Mouse (Mus musculus): ENCODE measurements around the gene Pla2g1b. TPM values are rescaled to one million over a fixed set of nuclear protein-coding genes. Genes with fewer than 3 reads are reported as not detected.
"Not testable (repeated sequence)": the region's sequence is repeated elsewhere in the genome, so short reads cannot be mapped to it uniquely, and the experiment has no call there.

The Pla2g1b gene
- polyA plus RNA-seq, 1 experiment, result not detected

GRCm38 (mm10) chr5:115503035-115503434 is 37.0 kb downstream of the Pla2g1b start:
- no peak for TF ChIP-seq FLI1 (IDR thresholded peaks at IDR 0.05; ENCODE audit: low read length)
- TF ChIP-seq GATA1 (IDR thresholded peaks at IDR 0.05; ENCODE audit: borderline replicate concordance, low read length), result no peak

GRCm38 (mm10) chr5:115505617-115506016 is 39.6 kb downstream of the Pla2g1b start:
- H3K36me3 ChIP-seq (replicated peaks; ENCODE audit: low read length); H3K9me3 ChIP-seq; H3K27me3 ChIP-seq (replicated peaks); H3K4me3 ChIP-seq (replicated peaks): not testable (repeated sequence)
- H3K4me1 ChIP-seq, result peaks cover 48% of the 10 kb centered on the region

More at GRCm38 (mm10) chr5:115503035-115503434, 37.0 kb downstream of the Pla2g1b start:
- Histone ChIP-seq H3K27me3 (replicated peaks) (peaks cover 10% of the 10 kb centered on the region), H3K36me3 (replicated peaks; ENCODE audit: low read length) (no peaks in the 10 kb centered on the region), H3K9me3 (peaks cover 6% of the 10 kb centered on the region), H3K4me1 (peaks cover 28% of the 10 kb centered on the region), H3K4me3 (replicated peaks) (no peak overlapping the region)

GRCm38 (mm10) chr5:115506454-115507201 is 40.6 kb downstream of the Pla2g1b start, which contains the start of gene Pxn:
TSS of gene Pxn (plus strand) at chr5:115506676.
- Histone ChIP-seq H3K36me3 (replicated peaks; ENCODE audit: low read length) (peaks cover 5% of the 10 kb centered on the region), H3K27me3 (replicated peaks) (peaks cover 8% of the 10 kb centered on the region), H3K4me3 (replicated peaks) (peak within 1 kb of the TSS; percentile 99), H3K9me3 (peaks cover 6% of the 10 kb centered on the region), H3K4me1 (peaks cover 56% of the 10 kb centered on the region)
- TF ChIP-seq GATA1 (IDR thresholded peaks at IDR 0.05; ENCODE audit: borderline replicate concordance, low read length) (no peak), FLI1 (IDR thresholded peaks at IDR 0.05; ENCODE audit: low read length) (no peak)

- TF ChIP-seq FLI1 (IDR thresholded peaks at IDR 0.05; ENCODE audit: low read length), result no peak
- no peak for TF ChIP-seq GATA1 (IDR thresholded peaks at IDR 0.05; ENCODE audit: borderline replicate concordance, low read length)
- Histone ChIP-seq H3K9me3 (peaks cover 6% of the 10 kb centered on the region), H3K4me3 (replicated peaks) (peak overlapping the region; percentile 99), H3K4me1 (peaks cover 62% of the 10 kb centered on the region), H3K36me3 (replicated peaks; ENCODE audit: low read length) (peaks cover 12% of the 10 kb centered on the region), H3K27me3 (replicated peaks) (peaks cover 4% of the 10 kb centered on the region)
Observed at GRCm38 (mm10) chr5:115507267-115507980, 41.4 kb downstream of the Pla2g1b start.

GRCm38 (mm10) chr5:115507981-115508858 is 42.2 kb downstream of the Pla2g1b start:
- Histone ChIP-seq H3K4me1 (peaks cover 63% of the 10 kb centered on the region), H3K4me3 (replicated peaks) (peak overlapping the region; percentile 99)
- TF ChIP-seq FLI1 (IDR thresholded peaks at IDR 0.05; ENCODE audit: low read length), result no peak
- no peak for TF ChIP-seq GATA1 (IDR thresholded peaks at IDR 0.05; ENCODE audit: borderline replicate concordance, low read length)

GRCm38 (mm10) chr5:115508859-115509147 is 42.7 kb downstream of the Pla2g1b start:
- H3K9me3 ChIP-seq, result peaks cover 6% of the 10 kb centered on the region
- peak overlapping the region; percentile 99 for H3K4me3 ChIP-seq (replicated peaks)
- H3K4me1 ChIP-seq, result peaks cover 68% of the 10 kb centered on the region
- peaks cover 24% of the 10 kb centered on the region for H3K36me3 ChIP-seq (replicated peaks; ENCODE audit: low read length)
- H3K27me3 ChIP-seq (replicated peaks), result no peaks in the 10 kb centered on the region
- no peak for TF ChIP-seq FLI1 (IDR thresholded peaks at IDR 0.05; ENCODE audit: low read length)
- TF ChIP-seq GATA1 (IDR thresholded peaks at IDR 0.05; ENCODE audit: borderline replicate concordance, low read length), result no peak

More at GRCm38 (mm10) chr5:115507981-115508858, 42.2 kb downstream of the Pla2g1b start:
- H3K9me3 ChIP-seq, result peaks cover 6% of the 10 kb centered on the region
- peaks cover 2% of the 10 kb centered on the region for H3K27me3 ChIP-seq (replicated peaks)
- peaks cover 18% of the 10 kb centered on the region for H3K36me3 ChIP-seq (replicated peaks; ENCODE audit: low read length)

- Histone ChIP-seq H3K36me3 (replicated peaks; ENCODE audit: low read length) (peaks cover 28% of the 10 kb centered on the region), H3K4me3 (replicated peaks) (peak overlapping the region; percentile 99), H3K4me1 (peaks cover 73% of the 10 kb centered on the region), H3K9me3 (peaks cover 4% of the 10 kb centered on the region), H3K27me3 (replicated peaks) (no peaks in the 10 kb centered on the region)
- TF ChIP-seq GATA1 (IDR thresholded peaks at IDR 0.05; ENCODE audit: borderline replicate concordance, low read length) (no peak), FLI1 (IDR thresholded peaks at IDR 0.05; ENCODE audit: low read length) (no peak)
Observed at GRCm38 (mm10) chr5:115509321-115509761, 43.3 kb downstream of the Pla2g1b start.

- peaks cover 28% of the 10 kb centered on the region for H3K36me3 ChIP-seq (replicated peaks; ENCODE audit: low read length)
- H3K9me3 ChIP-seq, result no peaks in the 10 kb centered on the region
- peaks cover 80% of the 10 kb centered on the region for H3K4me1 ChIP-seq
- H3K27me3 ChIP-seq (replicated peaks), result no peaks in the 10 kb centered on the region
- H3K4me3 ChIP-seq (replicated peaks), result peak overlapping the region; percentile 99
- TF ChIP-seq FLI1 (IDR thresholded peaks at IDR 0.05; ENCODE audit: low read length), result no peak
Observed at GRCm38 (mm10) chr5:115509790-115510689, 44.0 kb downstream of the Pla2g1b start.

GRCm38 (mm10) chr5:115512375-115512774 is 46.3 kb downstream of the Pla2g1b start:
- Histone ChIP-seq H3K9me3 (no peaks in the 10 kb centered on the region), H3K4me1 (peaks cover 94% of the 10 kb centered on the region), H3K4me3 (replicated peaks) (no peak overlapping the region), H3K36me3 (replicated peaks; ENCODE audit: low read length) (peaks cover 28% of the 10 kb centered on the region), H3K27me3 (replicated peaks) (no peaks in the 10 kb centered on the region)
- TF ChIP-seq FLI1 (IDR thresholded peaks at IDR 0.05; ENCODE audit: low read length) (no peak), GATA1 (IDR thresholded peaks at IDR 0.05; ENCODE audit: borderline replicate concordance, low read length) (no peak)
